Mouse (Mus musculus) frontal cortex, postnatal 14 days (tissue): ENCODE results near the gene 1810043G02Rik.
A peak's percentile ranks its signal among the peaks of the same experiment; 100 is the strongest.
"Not testable (repeated sequence)": the region's sequence is repeated elsewhere in the genome, so short reads cannot be mapped to it uniquely, and the experiment has no call there.

Source experiments
- DNase-seq, 2 experiments: peaks; one replicate each; pipeline ENCODE4 v3.0.0; 2022; ENCODE audit warnings: low spot score in 2 of 2

1810043G02Rik gene

GRCm38 (mm10) chr10:78005791-78006438 is 27.6 kb downstream of the 1810043G02Rik start:
- no peak for DNase-seq

- no peak for DNase-seq
Observed at GRCm38 (mm10) chr10:78007203-78007602, 28.9 kb downstream of the 1810043G02Rik start.

GRCm38 (mm10) chr10:78008169-78008568 is 29.8 kb downstream of the 1810043G02Rik start:
- no peak for DNase-seq

GRCm38 (mm10) chr10:78009184-78009944 is 31.0 kb downstream of the 1810043G02Rik start:
- peak; percentile 85 to 93 for DNase-seq

DNA sequence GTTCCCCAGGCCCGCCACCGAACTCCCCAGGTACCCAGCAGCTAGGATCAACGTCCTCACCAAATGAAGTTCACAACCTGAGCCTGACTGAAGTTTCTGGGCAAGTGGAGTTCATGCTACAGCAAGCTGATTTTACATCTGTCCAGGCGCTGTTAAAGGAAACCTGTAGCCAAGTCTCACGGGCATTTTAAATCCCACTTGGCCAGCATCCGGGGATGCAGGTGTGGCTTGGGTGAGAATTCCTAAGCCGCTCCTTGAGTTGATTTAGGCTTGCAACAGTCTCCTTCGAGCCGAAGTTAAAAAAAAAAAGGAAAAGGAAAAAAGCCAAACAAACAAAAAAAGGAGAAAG is 31.6 kb downstream of the 1810043G02Rik start, which contains the start of gene Pfkl:
Gene Pfkl (minus strand): TSS at position 139 of the 349 bp plus-strand sequence.
- no peak for DNase-seq

GRCm38 (mm10) chr10:78010335-78010734 is 32.0 kb downstream of the 1810043G02Rik start:
- no peak for DNase-seq

- DNase-seq, result not testable (repeated sequence)
Observed at GRCm38 (mm10) chr10:78011116-78011515, 32.8 kb downstream of the 1810043G02Rik start.

GRCm38 (mm10) chr10:78012661-78013495 is 34.6 kb downstream of the 1810043G02Rik start:
- DNase-seq, result no peak

- no peak for DNase-seq
Observed at GRCm38 (mm10) chr10:78015489-78015888, 37.2 kb downstream of the 1810043G02Rik start.

DNA sequence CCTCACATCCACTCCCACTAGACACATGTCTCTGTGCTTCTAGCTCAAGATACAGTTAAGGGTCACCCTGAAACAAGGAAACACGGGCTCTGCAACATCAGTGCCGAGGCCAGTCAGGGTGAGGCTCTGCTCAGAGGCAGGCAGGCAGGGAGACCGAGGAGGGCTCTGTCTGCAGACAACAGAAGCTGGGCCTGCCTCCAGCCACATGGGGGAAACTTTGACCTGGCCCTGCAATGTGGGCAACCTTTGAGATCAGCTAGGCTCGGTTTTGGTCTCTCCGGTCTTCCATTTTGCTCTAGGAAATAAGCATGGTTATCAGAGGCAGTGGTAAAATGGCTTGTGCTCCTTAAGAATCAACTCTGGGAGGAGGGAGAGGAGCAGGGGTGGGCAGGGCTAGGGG is 38.0 kb downstream of the 1810043G02Rik start:
- no peak for DNase-seq

DNA sequence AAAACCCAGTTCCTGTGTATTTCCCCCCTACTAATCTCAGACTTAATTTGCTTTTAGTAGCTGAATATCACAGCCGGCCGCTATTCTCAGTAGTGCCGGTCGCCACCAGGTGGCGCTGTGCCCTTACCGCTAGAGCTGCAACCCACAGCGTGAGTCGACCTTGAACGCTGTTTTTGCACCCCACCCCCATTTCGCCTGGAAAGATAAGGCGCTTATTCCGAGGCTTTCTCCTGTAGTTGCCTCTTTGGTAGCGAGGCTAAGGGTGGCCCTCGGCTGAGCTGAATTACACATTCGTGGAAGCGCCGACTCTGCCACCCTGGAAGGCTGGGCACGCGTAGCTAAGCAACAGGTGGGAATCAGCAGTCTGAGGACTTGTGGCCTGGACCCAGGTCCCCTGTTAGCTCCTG is 40.5 kb downstream of the 1810043G02Rik start:
- DNase-seq, result peak in 1 of 2 experiments; percentile 66

GRCm38 (mm10) chr10:78019291-78019690 is 41.0 kb downstream of the 1810043G02Rik start:
- DNase-seq, result no peak

GRCm38 (mm10) chr10:78019984-78020383 is 41.7 kb downstream of the 1810043G02Rik start:
- not testable (repeated sequence) for DNase-seq

DNA sequence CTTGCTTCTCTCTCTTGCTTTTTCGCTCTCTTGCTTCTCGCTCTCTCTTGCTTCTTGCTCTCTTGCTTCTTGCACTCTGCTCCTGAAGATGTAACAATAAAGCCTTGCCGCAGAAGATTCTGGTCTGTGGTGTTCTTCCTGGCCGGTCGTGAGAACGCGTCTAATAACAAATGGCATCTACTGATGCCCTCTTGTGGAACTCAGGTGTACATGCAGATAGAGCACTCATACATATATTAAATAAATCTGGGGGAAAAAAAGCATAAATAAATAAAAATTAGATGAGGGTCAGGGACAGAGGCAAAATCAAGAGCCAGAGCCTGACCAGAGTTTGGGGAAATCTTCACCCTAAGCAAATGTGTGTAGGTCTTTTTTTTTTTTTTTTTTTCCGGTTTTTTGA is 47.1 kb downstream of the 1810043G02Rik start:
- not testable (repeated sequence) for DNase-seq

DNA sequence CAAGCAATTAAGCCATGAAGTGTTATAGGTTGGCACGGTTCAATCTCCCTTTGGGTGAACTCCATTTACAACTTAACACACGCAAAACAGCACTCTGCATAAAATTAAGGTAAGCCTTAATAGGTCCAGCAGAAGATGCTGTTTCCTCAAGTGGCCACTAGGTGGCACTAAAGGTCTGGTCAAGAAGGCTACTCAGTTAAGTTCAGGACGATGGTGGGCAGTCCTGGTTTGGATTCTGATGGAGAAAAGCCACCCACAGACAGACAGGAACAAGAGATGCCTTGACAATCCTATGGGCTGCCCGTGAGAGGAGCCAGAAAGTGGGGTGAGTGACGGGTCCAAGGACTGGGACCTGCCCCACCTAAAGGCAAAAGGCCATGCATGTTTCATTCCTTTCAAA is 49.8 kb downstream of the 1810043G02Rik start:
- DNase-seq, result peak in 1 of 2 experiments; percentile 59

DNA sequence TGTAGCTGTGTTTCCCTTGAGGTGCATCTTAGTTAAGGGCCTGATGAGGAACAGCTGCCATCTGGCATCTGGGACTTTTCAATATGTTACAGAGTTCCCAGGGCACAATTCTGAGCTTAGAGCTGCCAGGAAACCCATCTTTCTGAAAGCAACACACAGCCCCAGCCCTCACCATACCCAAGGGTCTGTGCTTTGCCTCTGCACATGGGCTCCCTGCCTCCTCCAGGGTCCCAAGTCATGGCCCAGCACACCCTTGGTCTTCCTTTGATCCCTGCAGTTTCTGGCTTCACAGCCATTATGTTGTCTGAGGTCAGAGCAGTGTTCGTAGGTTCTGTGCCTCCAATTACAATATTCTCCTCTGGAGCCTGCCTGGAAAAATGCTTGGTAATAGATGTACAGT is 50.8 kb downstream of the 1810043G02Rik start:
- no peak for DNase-seq

- no peak for DNase-seq
Observed at GRCm38 (mm10) chr10:78031987-78032386, 53.7 kb downstream of the 1810043G02Rik start.
